Mouse (Mus musculus): Measurements from ENCODE around the gene Gna13.

- TF ChIP-seq HCFC1 (IDR thresholded peaks at IDR 0.05; ENCODE audit: borderline replicate concordance, insufficient read depth, low read length): no peak
- no peak for TF ChIP-seq CHD2 (IDR thresholded peaks at IDR 0.05; ENCODE audit: low read depth, low read length)
- TF ChIP-seq ZC3H11A (IDR thresholded peaks at IDR 0.05; ENCODE audit: borderline replicate concordance, low read depth, low read length): no peak
- no peak for TF ChIP-seq ZNF384 (IDR thresholded peaks at IDR 0.05; ENCODE audit: low read depth, low read length)
Observed at GRCm38 (mm10) chr11:109419461-109419860, 56.8 kb downstream of the Gna13 start.

All from ES-E14 (cell line).